8 mouse cellular contexts compared by ENCODE assay signal in the genomic region with DNA sequence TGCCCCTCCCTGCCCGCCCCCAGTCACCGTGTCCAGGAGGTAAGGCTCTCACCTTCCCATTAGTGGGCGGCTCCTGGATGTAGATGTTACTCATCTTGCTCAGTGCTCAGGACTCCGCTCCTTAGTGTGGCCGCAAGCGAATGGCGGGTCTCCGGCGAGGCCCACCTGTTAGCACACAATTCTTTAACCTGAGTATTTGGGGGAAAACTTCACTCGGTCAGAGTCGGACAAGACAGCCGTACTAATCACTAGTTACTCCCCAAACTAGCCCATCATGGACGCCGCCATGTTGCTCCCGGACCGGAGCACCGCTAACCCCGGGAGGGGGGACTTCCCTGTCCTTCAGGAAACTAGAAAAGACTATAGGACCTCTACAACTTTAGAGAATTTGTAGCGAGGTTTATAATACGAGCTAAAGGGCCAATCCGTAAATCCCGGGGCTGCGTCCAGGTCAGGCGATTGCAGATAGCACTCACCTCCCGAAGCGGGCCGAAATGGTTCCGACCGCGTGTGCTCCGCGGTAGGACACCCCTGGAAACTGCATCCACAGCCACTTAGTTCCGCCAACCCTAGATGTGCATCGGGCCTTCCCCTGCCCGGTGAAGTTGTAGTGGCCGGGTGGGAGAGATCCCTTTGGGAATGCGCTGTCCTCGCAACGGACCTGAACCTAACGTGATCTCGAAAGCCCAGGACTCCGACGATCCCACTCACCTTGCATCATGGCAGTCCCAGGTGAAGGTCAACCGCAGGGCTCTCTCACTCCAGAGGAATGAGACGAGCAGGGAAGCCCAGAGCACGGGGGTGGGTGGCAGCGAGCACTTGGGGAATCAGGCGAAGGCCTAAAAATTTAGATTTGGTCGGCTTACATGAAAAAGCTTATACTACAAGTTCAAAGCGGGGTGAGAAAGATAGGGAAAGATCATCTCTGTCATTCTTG. TPM values are rescaled to one million over a fixed set of nuclear protein-coding genes. Genes with fewer than 3 reads are reported as not detected.
DNase-seq lines count a peak whose midpoint lies in the region; ATAC-seq and TF ChIP-seq lines count a peak whose summit lies in the region.

A gene (minus strand): TSS at position 508 of the 937 bp plus-strand sequence.

- H3K4me2 ChIP-seq in forebrain, postnatal 0 days (ENCODE audit: low read depth) = peak within 1 kb of the TSS; percentile 63
- H3K4me2 ChIP-seq in lung, embryonic 15.5 days = peak within 1 kb of the TSS; percentile 62

- no peaks in the 10 kb centered on the region for H3K27me3 ChIP-seq in G1E (ENCODE audit: insufficient read depth, low read length)
- H3K27me3 ChIP-seq in forebrain, postnatal 0 days (ENCODE audit: insufficient read depth, low read length) = no peaks in the 10 kb centered on the region
- no peaks in the 10 kb centered on the region for H3K27me3 ChIP-seq in lung, embryonic 15.5 days

- H3K9ac ChIP-seq in forebrain, postnatal 0 days = peak within 1 kb of the TSS; percentile 95
- peak within 1 kb of the TSS; percentile 81 for H3K9ac ChIP-seq in lung, embryonic 15.5 days

- WGBS in forebrain, postnatal 0 days = 1% methylated on average over 50 of the region's 50 CpGs
- under 1% methylated on average over 50 of the region's 50 CpGs for WGBS in lung, embryonic 15.5 days

- ATAC-seq in G1E (ENCODE audit: extremely low read depth, insufficient number of reproducible peaks, low FRiP score, poor library complexity, severe bottlenecking) = peak; percentile 81
- peak; percentile 98 for ATAC-seq in forebrain, postnatal 0 days
- peak; percentile 94 for ATAC-seq in lung, embryonic 15.5 days (ENCODE audit: borderline replicate concordance, extremely low read depth, low FRiP score, low TSS enrichment)

- H3K27ac ChIP-seq in forebrain, postnatal 0 days (ENCODE audit: low read depth, low read length) = peak within 1 kb of the TSS; percentile 87
- H3K27ac ChIP-seq in lung, embryonic 15.5 days = peak within 1 kb of the TSS; percentile 79

- H3K9me3 ChIP-seq in G1E (replicated peaks) = no peaks in the 10 kb centered on the region
- H3K9me3 ChIP-seq in forebrain, postnatal 0 days (ENCODE audit: low read length) = no peaks in the 10 kb centered on the region
- H3K9me3 ChIP-seq in lung, embryonic 15.5 days = no peaks in the 10 kb centered on the region

- H3K36me3 ChIP-seq in G1E (replicated peaks) = peaks cover 27% of the 10 kb centered on the region
- H3K36me3 ChIP-seq in forebrain, postnatal 0 days (ENCODE audit: insufficient read depth) = no peaks in the 10 kb centered on the region
- no peaks in the 10 kb centered on the region for H3K36me3 ChIP-seq in lung, embryonic 15.5 days

- TF ChIP-seq CTCF in G1E (IDR thresholded peaks at IDR 0.05; ENCODE audit: low read depth, low read length) = no peak
- 0 out of 2 replicates have a peak, but pooled peaks have one; percentile 4 for TF ChIP-seq CTCF in forebrain, postnatal 0 days (IDR thresholded peaks at IDR 0.05; ENCODE audit: low read depth)

- H3K4me1 ChIP-seq in G1E (ENCODE audit: insufficient read depth, low read depth, low read length) = peaks cover 32% of the 10 kb centered on the region
- H3K4me1 ChIP-seq in forebrain, postnatal 0 days (ENCODE audit: insufficient read depth) = peaks cover 16% of the 10 kb centered on the region
- peaks cover 18% of the 10 kb centered on the region for H3K4me1 ChIP-seq in lung, embryonic 15.5 days

- peak within 1 kb of the TSS; percentile 80 for H3K4me3 ChIP-seq in G1E (ENCODE audit: low read depth, low read length)
- H3K4me3 ChIP-seq in forebrain, postnatal 0 days (ENCODE audit: low read depth, low read length) = peak within 1 kb of the TSS; percentile 93
- peak within 1 kb of the TSS; percentile 71 for H3K4me3 ChIP-seq in lung, embryonic 15.5 days

- peak; percentile 48 for DNase-seq in G1E (ENCODE audit: low spot score)
- peak; percentile 76 to 85 for DNase-seq in cerebellum, adult 18-20 months
- peak; percentile 95 for DNase-seq in forebrain, postnatal 0 days
- peak; percentile 84 for DNase-seq in heart, postnatal 4 days
- DNase-seq in layer of hippocampus, adult 8-10 months (ENCODE audit: low spot score in 2 of 2) = peak; percentile 71 to 84
- peak; percentile 55 for DNase-seq in ovary, adult 18-20 months (ENCODE audit: low spot score)
- peak; percentile 89 for DNase-seq in thymus, postnatal 0 days (ENCODE audit: low spot score)

RNA-seq across cellular contexts. Expression of the gene that starts here (rescaled TPM):
- total RNA-seq in G1E (2014; fragmentation: Nextera tagmentation) = 73.0 and 90.0 TPM in 2 replicates
- total RNA-seq in G1E (2017) = 31.4 and 36.3 TPM in 2 replicates
- polyA plus RNA-seq in G1E (2012) = 3.4 and 5.1 TPM in 2 replicates
- total RNA-seq in forebrain, postnatal 0 days (2014; rRNA removed) = 14.8 and 18.9 TPM in 2 replicates
- 21.8 and 26.7 TPM in 2 replicates for polyA plus RNA-seq in forebrain, postnatal 0 days (2015; fragmentation: Nextera tagmentation; extraction: Ambion mirVana)
- total RNA-seq in heart, postnatal 4 days (2021) = 10 to 100 TPM; 23.1 to 25.5 TPM
- total RNA-seq in layer of hippocampus, adult 8-10 months (2022) = 10 to 100 TPM; 16.5 to 23.9 (median 21.1) TPM
- 23.7 and 26.2 TPM in 2 replicates for polyA plus RNA-seq in lung, embryonic 15.5 days (2015; fragmentation: Nextera tagmentation; extraction: Ambion mirVana)
- polyA plus RNA-seq in thymus, postnatal 0 days (2015; fragmentation: Nextera tagmentation; extraction: Ambion mirVana) = 21.2 and 24.3 TPM in 2 replicates

Comparison
In these comparisons a context has a peak if more than half of its experiments do, and no peak if none do; other contexts are left out.
1. Peak in every context shown above with its lines: DNase-seq, ATAC-seq, H3K4me3 ChIP-seq and H3K27ac ChIP-seq.